Mouse (Mus musculus) CH12.LX (cell line): Measurements from ENCODE around the gene Gm49383. TPM values are rescaled to one million over a fixed set of nuclear protein-coding genes. Genes with fewer than 3 reads are reported as not detected.

Source experiments
- DNase-seq: peaks from one replicate; pipeline ENCODE4 v3.0.0-alpha.2; 2013; ENCODE audit errors: extremely low read depth
- H3K27ac ChIP-seq: 2 replicates; pipeline ENCODE4 v1.5.1; 2012; ENCODE audit warnings: low read depth, mild to moderate bottlenecking, control low read depth, moderate library complexity; ENCODE audit not compliant: insufficient read depth
- H3K27me3 ChIP-seq: replicated peaks from 2 replicates; pipeline ENCODE3; 2012; ENCODE audit warnings: inconsistent platforms
- H3K36me3 ChIP-seq, 2 experiments: replicated peaks in 1 of 2; 2 replicates each; pipeline versions ENCODE3 to v1.6.1; 2012; ENCODE audit warnings: inconsistent platforms in 1 of 2, low read length in 1 of 2, mild to moderate bottlenecking in 1 of 2, mixed read lengths in 1 of 2, moderate library complexity in 1 of 2; ENCODE audit not compliant: control insufficient read depth in 1 of 2, insufficient read depth in 1 of 2
- H3K4me1 ChIP-seq, 2 experiments: 2 replicates each; pipeline ENCODE4 v1.6.1; 2012; ENCODE audit warnings: inconsistent platforms in 1 of 2, moderate library complexity in 1 of 2; ENCODE audit not compliant: insufficient read depth in 2 of 2, control insufficient read depth in 1 of 2
- H3K4me2 ChIP-seq: 2 replicates; pipeline ENCODE4 v1.6.1; 2012; ENCODE audit warnings: low read depth, mild to moderate bottlenecking, control low read depth; ENCODE audit not compliant: poor library complexity, insufficient read depth, severe bottlenecking
- H3K4me3 ChIP-seq, 3 experiments: fragments of 150-350 bp in 1 of 3; sonication (generic) in 1 of 3; replicated peaks in 1 of 3; 2 replicates each; pipeline versions ENCODE3 to v1.5.1; 2011 to 2012; ENCODE audit warnings: low read depth in 2 of 3, low read length in 2 of 3, mild to moderate bottlenecking in 2 of 3, moderate library complexity in 2 of 3, control low read depth in 1 of 3, improper control_type of control experiment in 1 of 3, inconsistent platforms in 1 of 3, mixed read lengths in 1 of 3; ENCODE audit not compliant: poor library complexity in 1 of 3
- H3K79me2 ChIP-seq: replicated peaks from 2 replicates; pipeline ENCODE4 v1.6.1; 2012; ENCODE audit warnings: mild to moderate bottlenecking, moderate library complexity; ENCODE audit not compliant: control insufficient read depth, poor library complexity, insufficient read depth, severe bottlenecking; ENCODE audit errors: extremely low read depth
- H3K9ac ChIP-seq: 2 replicates; pipeline ENCODE4 v1.6.1; 2012; ENCODE audit warnings: low read depth, mild to moderate bottlenecking, control low read depth, moderate library complexity; ENCODE audit not compliant: insufficient read depth
- H3K9me3 ChIP-seq: replicated peaks from 2 replicates; pipeline ENCODE3; 2012; ENCODE audit warnings: low read length, inconsistent platforms, mixed read lengths
- BHLHE40 ChIP-seq: IDR thresholded peaks from 2 replicates; pipeline ENCODE4 v1.6.1; 2011; ENCODE audit warnings: mild to moderate bottlenecking, low read depth, low read length, improper control_type of control experiment
- CHD2 ChIP-seq: IDR thresholded peaks from 2 replicates; pipeline ENCODE4 v1.6.1; 2011; ENCODE audit warnings: low read length, improper control_type of control experiment
- ETS1 ChIP-seq: conservative IDR thresholded peaks from 2 replicates; pipeline ENCODE4 v1.6.1; 2012; ENCODE audit warnings: low read depth, mild to moderate bottlenecking, inconsistent platforms, low read length, improper control_type of control experiment, moderate library complexity
- HCFC1 ChIP-seq: IDR thresholded peaks from 2 replicates; pipeline ENCODE4 v1.6.1; 2012; ENCODE audit warnings: low read depth, mild to moderate bottlenecking, inconsistent platforms, low read length, improper control_type of control experiment
- JUN ChIP-seq: IDR thresholded peaks from 2 replicates; pipeline ENCODE4 v1.6.1; 2011; ENCODE audit warnings: low read depth, mild to moderate bottlenecking, low read length, improper control_type of control experiment, moderate library complexity; ENCODE audit not compliant: insufficient read depth
- JUND ChIP-seq: conservative IDR thresholded peaks from 2 replicates; pipeline ENCODE4 v1.6.1; 2011; ENCODE audit warnings: low read depth, low read length, improper control_type of control experiment
- KAT2A ChIP-seq: IDR thresholded peaks from 2 replicates; pipeline ENCODE4 v1.6.1; 2012; ENCODE audit warnings: low read length, improper control_type of control experiment, inconsistent platforms; ENCODE audit not compliant: insufficient replicate concordance
- MXI1 ChIP-seq: IDR thresholded peaks from 2 replicates; pipeline ENCODE4 v1.6.1; 2011; ENCODE audit warnings: mild to moderate bottlenecking, low read depth, low read length, improper control_type of control experiment
- MYC ChIP-seq: IDR thresholded peaks from 2 replicates; pipeline ENCODE4 v1.6.1; 2011; ENCODE audit warnings: low read depth, mild to moderate bottlenecking, improper control_type of control experiment, low read length
- POLR2A ChIP-seq: IDR thresholded peaks from 2 replicates; pipeline ENCODE4 v1.6.1; 2011; ENCODE audit warnings: low read depth, mild to moderate bottlenecking, improper control_type of control experiment, low read length
- RCOR1 ChIP-seq: conservative IDR thresholded peaks from 2 replicates; pipeline ENCODE4 v1.6.1; 2012; ENCODE audit warnings: low read depth, mild to moderate bottlenecking, inconsistent platforms, low read length, improper control_type of control experiment
- SMC3 ChIP-seq: IDR thresholded peaks from 2 replicates; pipeline ENCODE4 v1.6.1; 2011; ENCODE audit warnings: low read depth, low read length, improper control_type of control experiment
- TCF12 ChIP-seq: IDR thresholded peaks from 2 replicates; pipeline ENCODE4 v1.6.1; 2014; ENCODE audit warnings: low read depth, mild to moderate bottlenecking, inconsistent platforms, low read length, improper control_type of control experiment
- USF1 ChIP-seq: IDR thresholded peaks from 2 replicates; pipeline ENCODE4 v1.6.1; 2014; ENCODE audit warnings: low read depth, mild to moderate bottlenecking, inconsistent platforms, low read length, improper control_type of control experiment
- USF2 ChIP-seq: conservative IDR thresholded peaks from 2 replicates; pipeline ENCODE4 v1.6.1; 2011; ENCODE audit warnings: low read depth, low read length, improper control_type of control experiment
- ZKSCAN1 ChIP-seq: IDR thresholded peaks from 2 replicates; pipeline ENCODE4 v1.6.1; 2012; ENCODE audit warnings: low read depth, inconsistent platforms, low read length, improper control_type of control experiment, borderline replicate concordance
- ZMIZ1 ChIP-seq: IDR thresholded peaks from 2 replicates; pipeline ENCODE4 v1.6.1; 2012; ENCODE audit warnings: low read depth, mild to moderate bottlenecking, inconsistent platforms, low read length, improper control_type of control experiment
- dilution Hi-C: fragments of 300-500 bp; cut with MboI; formaldehyde crosslinking; loops from 2 replicates; pipeline ENCODE4 v1.14.3; 2020; ENCODE audit warnings: low sequenced_read_pairs; ENCODE audit not compliant: extremely low pct_unique_long_range_greater_than_20kb, extremely low pct_ligation_motif_present
- in situ Hi-C: fragments of 300-500 bp; cut with MboI; formaldehyde crosslinking; loops from 3 replicates; pipeline ENCODE4 v1.14.3; 2019; ENCODE audit warnings: low sequenced_read_pairs, low pct_ligation_motif_present, low pct_unique_long_range_greater_than_20kb, mixed read lengths
- polyA plus RNA-seq: library from polyadenylated mRNA; unstranded; fragments of >175 nt; gene quantifications from 2 replicates; pipeline ENCODE4 v1.2.1, GENCODE M21; 2012; ENCODE audit warnings: low read depth; ENCODE audit not compliant: insufficient read length
- total RNA-seq, 2 experiments: library from RNA; depleted of rRNA; stranded (reverse); fragments of 300-350 nt in 1 of 2; fragments of >200 nt in 1 of 2; gene quantifications; 2 replicates each; pipeline ENCODE4 v1.2.3; 2012 to 2014

Gm49383 gene
- total and polyA plus RNA-seq, 3 experiments = 19.1 to 52.1 (median 21.3) TPM

GRCm38 (mm10) chr12:69181800-69182199, 15.1 kb downstream of the Gm49383 start:
- no peak overlapping the region for H3K4me3 ChIP-seq
- H3K4me1 ChIP-seq = peaks cover 4% of the 10 kb centered on the region in 2 experiments; a peak in 3 of 4 replicates
- H3K36me3 ChIP-seq = peaks cover 13 to 42% of the 10 kb centered on the region in 2 experiments
- in situ Hi-C loops = no loop called here
- H3K4me2 ChIP-seq = no peak overlapping the region
- H3K9me3 ChIP-seq = peaks cover 3% of the 10 kb centered on the region
- no peak for DNase-seq
- H3K9ac ChIP-seq = no peak overlapping the region
- peaks cover 37% of the 10 kb centered on the region for H3K79me2 ChIP-seq
- H3K27ac ChIP-seq = no peak overlapping the region
- H3K27me3 ChIP-seq = no peaks in the 10 kb centered on the region
- 0 out of 2 replicates have a peak, but pooled peaks have one; percentile 7 for TF ChIP-seq POLR2A
- 0 out of 2 replicates have a peak, but pooled peaks have one; percentile 26 for TF ChIP-seq ZMIZ1
- no peak for TF ChIP-seq SMC3
- dilution Hi-C loops = no loop called here

GRCm38 (mm10) chr12:69179371-69179770, 17.5 kb downstream of the Gm49383 start:
- no peak for DNase-seq
- Histone ChIP-seq H3K4me3 (no peak overlapping the region), H3K9ac (no peak overlapping the region), H3K27me3 (no peaks in the 10 kb centered on the region), H3K4me2 (no peak overlapping the region), H3K4me1 (peaks cover 4% of the 10 kb centered on the region in 2 experiments; a peak in 3 of 4 replicates), H3K27ac (no peak overlapping the region), H3K9me3 (peaks cover 3% of the 10 kb centered on the region), H3K79me2 (peaks cover 20% of the 10 kb centered on the region), H3K36me3 (peaks cover 23 to 58% of the 10 kb centered on the region in 2 experiments)
- dilution Hi-C loops (no loop called here), in situ Hi-C loops (no loop called here)
- TF ChIP-seq USF2 (no peak), SMC3 (no peak)

- Histone ChIP-seq H3K36me3 (peaks cover 26 to 69% of the 10 kb centered on the region in 2 experiments), H3K79me2 (peaks cover 8% of the 10 kb centered on the region; the same call in 1 of the 2 replicates), H3K4me2 (no peak overlapping the region), H3K9me3 (peaks cover 3% of the 10 kb centered on the region), H3K9ac (no peak overlapping the region), H3K27me3 (no peaks in the 10 kb centered on the region), H3K4me3 (no peak overlapping the region), H3K4me1 (peaks cover 4% of the 10 kb centered on the region in 2 experiments; a peak in 3 of 4 replicates), H3K27ac (no peak overlapping the region)
- TF ChIP-seq POLR2A = no peak
- TF ChIP-seq JUN = no peak
- TF ChIP-seq ETS1 = no peak
- TF ChIP-seq BHLHE40 = no peak
- no peak for TF ChIP-seq JUND
- no peak for TF ChIP-seq MXI1
- no peak for TF ChIP-seq HCFC1
- TF ChIP-seq USF1 = no peak
- no peak for TF ChIP-seq RCOR1
- TF ChIP-seq TCF12 = no peak
- no peak for TF ChIP-seq CHD2
- no peak for TF ChIP-seq KAT2A
- no peak for TF ChIP-seq MYC
- no peak for TF ChIP-seq ZKSCAN1
- in situ Hi-C loops (no loop called here), dilution Hi-C loops (no loop called here)
- no peak for DNase-seq
Measured at GRCm38 (mm10) chr12:69177526-69177925, 19.4 kb downstream of the Gm49383 start.
